Mouse (Mus musculus) kidney, postnatal 0 days (tissue): Measurements from ENCODE around the gene Olfr1145. TPM values are rescaled to one million over a fixed set of nuclear protein-coding genes. Genes with fewer than 3 reads are reported as not detected.

Experiments
- ATAC-seq: fragments of 200-750 bp; cut with Nextera tagmentation; replicated peaks from 2 replicates; pipeline ENCODE4 v1.8.0; 2017; ENCODE audit warnings: low read depth, moderate number of reproducible peaks, moderate TSS enrichment, moderate library complexity; ENCODE audit not compliant: low FRiP score
- DNase-seq: peaks from one replicate; pipeline ENCODE4 v3.0.0-alpha.2; 2016; ENCODE audit warnings: low spot score
- H3K27ac ChIP-seq: fragments of 300-500 bp; sonication (generic); 2 replicates; pipeline ENCODE4 v1.5.1; 2014; ENCODE audit warnings: mild to moderate bottlenecking
- H3K27me3 ChIP-seq: fragments of 300-500 bp; sonication (generic); 2 replicates; pipeline ENCODE4 v1.6.1; 2014; ENCODE audit warnings: low read length, mixed read lengths; ENCODE audit not compliant: insufficient read depth
- H3K36me3 ChIP-seq: fragments of 300-500 bp; sonication (generic); 2 replicates; pipeline ENCODE4 v1.6.1; 2014; ENCODE audit warnings: low read length, mixed read lengths; ENCODE audit not compliant: insufficient read depth
- H3K4me1 ChIP-seq: fragments of 300-500 bp; sonication (generic); replicated peaks from 2 replicates; pipeline ENCODE4 v1.6.1; 2014; ENCODE audit warnings: antibody characterized with exemption, low read length, mixed read lengths; ENCODE audit not compliant: insufficient read depth
- H3K4me2 ChIP-seq: fragments of 300-500 bp; sonication (generic); 2 replicates; pipeline ENCODE4 v1.6.1; 2014; ENCODE audit warnings: mild to moderate bottlenecking, low read length, moderate library complexity, mixed read lengths
- H3K4me3 ChIP-seq: fragments of 300-500 bp; sonication (generic); replicated peaks from 2 replicates; pipeline ENCODE4 v1.5.1; 2014; ENCODE audit warnings: low read depth, low read length
- H3K9ac ChIP-seq: fragments of 300-500 bp; sonication (generic); 2 replicates; pipeline ENCODE4 v1.6.1; 2014; ENCODE audit warnings: low read depth, low read length
- H3K9me3 ChIP-seq: fragments of 300-500 bp; sonication (generic); replicated peaks from 2 replicates; pipeline ENCODE4 v1.6.1; 2016; ENCODE audit warnings: low read length, inconsistent platforms, mixed read lengths
- CTCF ChIP-seq: IDR thresholded peaks from 2 replicates; pipeline ENCODE4 v1.5.1; 2016; ENCODE audit warnings: antibody characterized with exemption, low read depth, mild to moderate bottlenecking, moderate library complexity
- WGBS: fragments of 180-500 bp; shearing (Covaris S2); extraction: QIAGEN DNeasy Blood & Tissue Kit; methylation state at CpG from one replicate; pipeline ENCODE4 v1.1.7; 2014; 5-methylcytosine and 5-hydroxymethylcytosine counted together
- polyA plus RNA-seq: library from polyadenylated mRNA; unstranded; fragments of >200 nt; fragmentation: Nextera tagmentation; extraction: Ambion mirVana; gene quantifications from 2 replicates; pipeline ENCODE4 v1.2.1, GENCODE M21; 2015

Olfr1145 gene
- polyA plus RNA-seq, result not detected in 2 replicates

DNA sequence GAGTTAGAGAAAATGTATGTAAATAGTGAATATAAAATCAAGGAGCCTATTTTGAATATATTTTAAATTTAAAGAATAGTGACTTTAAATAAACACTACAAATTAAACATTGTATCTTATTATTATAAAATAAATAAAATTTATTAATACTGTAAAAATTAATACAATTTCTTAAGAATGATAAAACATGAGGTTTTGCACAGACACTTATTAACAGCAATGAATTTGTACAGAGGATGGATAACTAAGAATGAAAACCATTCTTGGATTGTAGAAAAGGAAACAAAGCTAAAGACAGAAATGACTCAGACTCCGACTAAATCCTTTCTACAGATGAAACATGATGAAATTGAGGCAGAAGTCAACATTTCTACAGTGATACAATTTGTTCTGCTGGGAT, at the start of gene Olfr1145:
Gene Olfr1145 (plus strand): TSS at position 301 of the 400 bp plus-strand sequence.
- DNase-seq (no peak), ATAC-seq (no peak)
- 65% methylated on average over 1 of the region's 1 CpGs for WGBS
- no peaks in the 10 kb centered on the region for H3K9me3 ChIP-seq
- no peak within 1 kb of the TSS for H3K4me3 ChIP-seq
- H3K4me1 ChIP-seq, result no peaks in the 10 kb centered on the region
- H3K27ac ChIP-seq, result no peak within 1 kb of the TSS
- no peak within 1 kb of the TSS for H3K4me2 ChIP-seq
- no peaks in the 10 kb centered on the region for H3K27me3 ChIP-seq
- no peak for TF ChIP-seq CTCF
- H3K9ac ChIP-seq, result no peak within 1 kb of the TSS
- no peaks in the 10 kb centered on the region for H3K36me3 ChIP-seq

DNA sequence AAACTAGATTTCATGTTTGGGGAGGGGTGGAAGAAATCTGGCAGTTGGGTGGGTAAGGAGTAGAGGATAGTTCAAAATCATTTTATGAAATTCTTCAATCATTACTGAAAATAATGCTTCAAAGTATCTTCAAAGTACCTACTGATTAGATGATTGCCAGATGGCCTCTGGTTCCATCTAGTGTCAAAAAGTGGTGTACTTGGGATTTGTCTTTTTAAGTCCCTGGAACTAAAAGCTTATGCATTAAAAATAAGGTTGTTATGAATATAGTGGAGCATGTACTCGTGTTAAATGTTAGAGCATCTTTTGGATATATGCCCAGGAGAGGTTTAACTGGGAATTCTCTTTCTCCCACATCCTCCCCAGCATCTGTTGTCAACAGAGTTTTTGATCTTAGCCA, 33.5 kb upstream of the Olfr1145 start:
- H3K4me2 ChIP-seq, result no peak overlapping the region
- no peak overlapping the region for H3K4me3 ChIP-seq
- H3K4me1 ChIP-seq, result no peaks in the 10 kb centered on the region
- H3K9ac ChIP-seq, result no peak overlapping the region
- no peak for DNase-seq
- H3K27ac ChIP-seq, result no peak overlapping the region
- TF ChIP-seq CTCF, result peak; percentile 13; the same call in 1 of the 2 replicates
- H3K36me3 ChIP-seq, result no peaks in the 10 kb centered on the region
- ATAC-seq, result no peak
- WGBS, result 52% methylated on average over 1 of the region's 1 CpGs
- H3K27me3 ChIP-seq, result no peaks in the 10 kb centered on the region
- no peaks in the 10 kb centered on the region; the same call in 1 of the 2 replicates for H3K9me3 ChIP-seq

DNA sequence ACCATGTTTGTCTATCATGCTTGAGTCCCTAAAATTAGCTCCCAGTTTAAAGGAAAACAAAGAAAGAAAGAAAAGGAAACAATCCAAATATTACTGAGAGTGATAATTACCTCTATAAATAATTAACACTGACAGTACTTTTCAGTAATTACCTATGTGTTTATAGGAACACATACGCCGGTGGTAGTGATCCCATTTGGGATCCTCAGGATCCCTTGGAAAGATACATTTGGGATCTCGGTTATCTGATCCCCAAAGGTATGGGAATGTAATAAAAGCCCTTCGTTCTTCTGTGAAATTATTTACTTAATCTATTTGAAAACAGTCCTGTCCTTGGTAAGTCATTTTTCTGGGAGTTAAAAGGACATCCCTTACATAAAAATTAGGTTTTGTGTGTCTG, 30.4 kb upstream of the Olfr1145 start, which contains the start of gene Olfr152:
Gene Olfr152 (plus strand): TSS at position 301 of the 400 bp plus-strand sequence.
- DNase-seq, result no peak
- WGBS, result 69% methylated on average over 4 of the region's 4 CpGs

DNA sequence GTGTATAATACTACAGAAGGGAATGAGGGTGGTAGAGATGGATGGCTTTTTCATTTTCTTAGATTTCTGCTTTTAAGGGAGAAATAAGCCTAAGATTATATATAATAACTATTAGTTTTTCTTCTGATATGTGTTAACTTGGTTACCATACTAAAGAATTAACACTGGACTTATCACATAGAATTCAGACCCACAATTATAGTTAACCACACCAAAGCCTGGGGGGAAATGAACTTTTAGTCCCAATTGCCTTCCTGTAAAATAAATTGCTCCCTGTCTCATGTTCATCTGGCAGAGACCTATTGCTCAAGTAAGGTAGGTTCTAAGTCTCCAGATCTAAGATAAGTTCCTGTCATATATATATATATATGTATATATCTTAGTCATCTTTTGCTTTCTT, 9.3 kb upstream of the Olfr1145 start, which contains the start of gene Olfr1143:
Gene Olfr1143 (plus strand): TSS at position 301 of the 400 bp plus-strand sequence.
- no peak for ATAC-seq
- no peak for TF ChIP-seq CTCF
- H3K4me2 ChIP-seq, result no peak within 1 kb of the TSS

More for the DNA sequence above, 30.4 kb upstream of the Olfr1145 start, which contains the start of gene Olfr152:
- H3K36me3 ChIP-seq, result no peaks in the 10 kb centered on the region
- ATAC-seq, result no peak
- no peak within 1 kb of the TSS for H3K9ac ChIP-seq
- H3K4me3 ChIP-seq, result no peak within 1 kb of the TSS
- no peak within 1 kb of the TSS for H3K4me2 ChIP-seq
- no peaks in the 10 kb centered on the region; the same call in 1 of the 2 replicates for H3K9me3 ChIP-seq
- TF ChIP-seq CTCF, result no peak
- no peak within 1 kb of the TSS for H3K27ac ChIP-seq
- no peaks in the 10 kb centered on the region for H3K4me1 ChIP-seq
- no peaks in the 10 kb centered on the region for H3K27me3 ChIP-seq

DNA sequence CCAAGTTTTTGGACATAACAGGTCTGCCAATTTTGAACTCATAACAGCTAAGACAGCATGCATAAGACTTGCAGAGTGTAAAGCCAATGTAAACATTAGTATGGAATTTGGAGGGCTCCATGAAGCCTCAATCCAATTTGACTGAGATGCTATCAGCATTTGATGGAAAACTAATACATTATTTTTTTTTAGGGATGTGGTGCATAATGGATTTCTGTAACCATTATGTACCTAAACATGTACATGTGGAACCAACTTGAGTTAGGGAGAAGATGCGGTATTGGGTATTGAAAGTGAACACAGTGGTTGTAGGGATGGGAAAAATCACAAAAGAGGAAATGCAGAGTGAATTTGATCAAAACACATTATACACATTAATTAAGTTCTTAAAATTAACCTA, 20.6 kb downstream of the Olfr1145 start, which contains the start of gene Olfr1148:
Gene Olfr1148 (plus strand): TSS at position 301 of the 400 bp plus-strand sequence.
- Histone ChIP-seq H3K9me3 (no peaks in the 10 kb centered on the region), H3K4me3 (no peak within 1 kb of the TSS), H3K27me3 (no peaks in the 10 kb centered on the region), H3K36me3 (no peaks in the 10 kb centered on the region), H3K9ac (no peak within 1 kb of the TSS), H3K27ac (no peak within 1 kb of the TSS), H3K4me1 (no peaks in the 10 kb centered on the region), H3K4me2 (no peak within 1 kb of the TSS)
- ATAC-seq (no peak), DNase-seq (no peak)
- no peak for TF ChIP-seq CTCF
- WGBS, result 97% methylated on average over 1 of the region's 1 CpGs

More for the DNA sequence above, 9.3 kb upstream of the Olfr1145 start, which contains the start of gene Olfr1143:
- H3K9me3 ChIP-seq, result no peaks in the 10 kb centered on the region
- H3K27me3 ChIP-seq, result no peaks in the 10 kb centered on the region
- DNase-seq, result no peak
- H3K27ac ChIP-seq, result no peak within 1 kb of the TSS
- no peaks in the 10 kb centered on the region for H3K36me3 ChIP-seq
- no peak within 1 kb of the TSS for H3K4me3 ChIP-seq
- H3K4me1 ChIP-seq, result no peaks in the 10 kb centered on the region
- H3K9ac ChIP-seq, result no peak within 1 kb of the TSS

DNA sequence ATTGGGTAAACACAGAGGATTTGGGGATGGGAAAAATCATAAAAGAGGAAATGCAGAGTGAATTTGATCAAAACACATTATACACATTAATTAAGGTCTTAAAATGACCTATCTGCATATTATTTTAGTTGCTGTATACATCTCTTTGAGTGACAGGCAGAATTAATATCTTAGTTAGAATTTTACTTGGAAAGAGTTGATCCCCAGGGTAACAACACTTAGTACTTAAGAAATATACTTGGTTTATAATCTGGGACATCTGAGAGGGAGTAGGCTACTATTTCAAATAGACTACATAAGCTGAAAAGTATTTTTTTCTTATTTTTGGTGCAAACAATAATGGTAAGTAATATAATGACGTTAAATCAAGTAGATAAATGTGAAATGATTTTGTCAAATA, 34.1 kb downstream of the Olfr1145 start, which contains the start of gene Olfr1150-ps1:
Gene Olfr1150-ps1 (plus strand): TSS at position 301 of the 400 bp plus-strand sequence.
- no peak for TF ChIP-seq CTCF
- WGBS, result 74% methylated on average over 1 of the region's 1 CpGs
- Histone ChIP-seq H3K9me3 (no peaks in the 10 kb centered on the region), H3K4me2 (no peak within 1 kb of the TSS), H3K4me3 (no peak within 1 kb of the TSS), H3K4me1 (no peaks in the 10 kb centered on the region), H3K27me3 (no peaks in the 10 kb centered on the region), H3K27ac (no peak within 1 kb of the TSS), H3K36me3 (no peaks in the 10 kb centered on the region), H3K9ac (no peak within 1 kb of the TSS)
- ATAC-seq, result no peak
- no peak for DNase-seq
